Comparison of ENCODE assay signal across 12 mouse cellular contexts in the genomic region with DNA sequence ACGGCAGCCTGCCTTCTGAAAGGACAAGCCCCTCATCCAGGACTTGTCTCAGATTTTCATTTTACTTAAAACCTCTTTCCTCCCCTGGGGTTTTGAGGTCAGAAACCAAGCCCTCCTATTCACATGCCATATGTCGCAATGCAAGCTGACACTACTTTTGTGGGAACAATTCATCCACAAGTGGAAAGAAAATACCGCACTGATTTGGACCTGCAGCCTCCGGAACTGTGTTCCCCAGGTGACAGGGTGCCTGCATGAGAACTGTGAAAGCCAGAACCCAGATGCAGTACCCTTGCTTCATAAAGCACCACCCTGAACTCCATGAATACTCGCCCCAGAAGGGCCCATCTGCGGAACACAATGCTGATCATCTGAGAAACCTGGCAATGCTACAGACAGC. TPM values are rescaled to one million over a fixed set of nuclear protein-coding genes. Genes with fewer than 3 reads are reported as not detected.
DNase-seq lines count a peak whose midpoint lies in the region; ATAC-seq and TF ChIP-seq lines count a peak whose summit lies in the region.
"Had no signal": no experiment of that assay in that cellular context is flagged by ENCODE, and none has a peak within 500 bp of the region (broad histone marks: within the 10 kb centered on the region; RNA-seq: fewer than 3 reads in every experiment).

No protein-coding gene starts in this region.

- TF ChIP-seq CTCF in lung, postnatal 0 days (IDR thresholded peaks at IDR 0.05) = no peak
- no peak for TF ChIP-seq CTCF in lung, adult 2 months (IDR thresholded peaks at IDR 0.05; ENCODE audit: insufficient read depth, low read length)

- H3K27ac ChIP-seq in lung, postnatal 0 days (ENCODE audit: low read length) = 0 out of 2 replicates have a peak overlapping the region, but pooled peaks have one; percentile 8
- H3K27ac ChIP-seq in liver, embryonic 16.5 days (ENCODE audit: low read length) = peak overlapping the region; percentile 89

- WGBS in lung, postnatal 0 days = 29% methylated on average over 6 of the region's 6 CpGs
- 45% methylated on average over 6 of the region's 6 CpGs for WGBS in lung, adult 2 months
- WGBS in liver, embryonic 16.5 days (ENCODE audit: insufficient replicate concordance) = 59% methylated on average over 6 of the region's 6 CpGs

- no peak overlapping the region for H3K9ac ChIP-seq in lung, postnatal 0 days (replicated peaks; ENCODE audit: low read depth)
- H3K9ac ChIP-seq in liver, embryonic 16.5 days (ENCODE audit: low read depth, low read length) = peak overlapping the region; percentile 21; the same call in 1 of the 2 replicates

- H3K36me3 ChIP-seq in lung, postnatal 0 days (ENCODE audit: insufficient read depth, low read length) = no peaks in the 10 kb centered on the region; the same call in 1 of the 2 replicates
- no peaks in the 10 kb centered on the region for H3K36me3 ChIP-seq in liver, embryonic 16.5 days (ENCODE audit: control insufficient read depth, insufficient read depth)

- no peak overlapping the region for H3K4me3 ChIP-seq in lung, postnatal 0 days (ENCODE audit: low read depth, low read length)
- no peak overlapping the region for H3K4me3 ChIP-seq in lung, adult 2 months (replicated peaks; ENCODE audit: extremely low read depth, low read depth, low read length)
- no peak overlapping the region for H3K4me3 ChIP-seq in liver, embryonic 16.5 days (ENCODE audit: low read depth, low read length)
- H3K4me3 ChIP-seq: gastrocnemius, adult 2 months had no signal

- peak; percentile 22; the same call in 1 of the 2 replicates for TF ChIP-seq EP300 in lung, postnatal 0 days (IDR thresholded peaks at IDR 0.05)

- peak; percentile 40 for DNase-seq in embryo, embryonic 11 days
- DNase-seq in embryo, embryonic 9.5 days (ENCODE audit: extremely low spot score) = no peak
- no peak for DNase-seq in lung, postnatal 0 days (ENCODE audit: low spot score)
- DNase-seq in lung, adult 2 months = no peak
- no peak for DNase-seq in kidney, adult 9 months
- DNase-seq in gastrocnemius, adult 8-10 months (ENCODE audit: low spot score in 2 of 2) = no peak
- DNase-seq: cerebellum, postnatal 25 days; gastrocnemius, adult 2 months; right cerebral cortex, postnatal 4 days had no signal

- no peaks in the 10 kb centered on the region for H3K9me3 ChIP-seq in lung, postnatal 0 days (ENCODE audit: low read length)
- no peaks in the 10 kb centered on the region for H3K9me3 ChIP-seq in liver, embryonic 16.5 days (replicated peaks; ENCODE audit: control insufficient read depth, low read length)

- ATAC-seq in lung, postnatal 0 days = 0 out of 2 replicates have a peak, but pooled peaks have one; percentile 32
- peak; percentile 43 for ATAC-seq in common myeloid progenitor, adult 5-6 weeks (replicated peaks; ENCODE audit: low read depth, poor library complexity, severe bottlenecking)
- ATAC-seq in liver, embryonic 16.5 days (ENCODE audit: low read depth) = no peak
- ATAC-seq: intestine, postnatal 0 days had no signal

- H3K4me2 ChIP-seq in lung, postnatal 0 days (replicated peaks; ENCODE audit: low read depth, low read length) = no peak overlapping the region
- no peak overlapping the region for H3K4me2 ChIP-seq in liver, embryonic 16.5 days (ENCODE audit: low read depth, low read length)

- peaks cover 15% of the 10 kb centered on the region; the same call in 1 of the 2 replicates for H3K4me1 ChIP-seq in lung, postnatal 0 days (ENCODE audit: insufficient read depth, low read depth, low read length)
- H3K4me1 ChIP-seq in lung, adult 2 months (ENCODE audit: control insufficient read depth, insufficient read depth, low read length) = peaks cover 22% of the 10 kb centered on the region
- peaks cover 35% of the 10 kb centered on the region for H3K4me1 ChIP-seq in liver, embryonic 16.5 days (ENCODE audit: control insufficient read depth, low read depth, low read length)

- no peak for TF ChIP-seq POLR2A in lung, adult 2 months (IDR thresholded peaks at IDR 0.05; ENCODE audit: borderline replicate concordance, extremely low read depth, low read depth, low read length)

- H3K27me3 ChIP-seq in lung, postnatal 0 days (replicated peaks; ENCODE audit: insufficient read depth, low read length) = no peaks in the 10 kb centered on the region
- no peaks in the 10 kb centered on the region for H3K27me3 ChIP-seq in liver, embryonic 16.5 days (ENCODE audit: control insufficient read depth, insufficient read depth, low read depth, low read length)

RNA-seq across cellular contexts. Expression of a gene that starts 22.4 kb away (rescaled TPM):
- 9.2 and 10.5 TPM in 2 replicates for polyA plus RNA-seq in lung, postnatal 0 days (2015; fragmentation: Nextera tagmentation; extraction: Ambion mirVana)
- polyA plus RNA-seq in lung, adult 2 months (2012; rRNA removed) = 122 and 163 TPM in 2 replicates
- total RNA-seq in common myeloid progenitor, adult 5-6 weeks (2017) = 12.6 and 17.5 TPM in 2 replicates
- polyA plus RNA-seq in liver, embryonic 16.5 days (2015; fragmentation: Nextera tagmentation; extraction: Ambion mirVana) = 1.6 and 1.9 TPM in 2 replicates
- total RNA-seq in gastrocnemius, adult 8-10 months (2022) = 10 to 100 TPM; 19.3 to 22.4 (median 20.8) TPM

Comparison
In these comparisons a context has a peak if more than half of its experiments do, and no peak if none do; other contexts are left out.
1. RNA of a gene that starts 22.4 kb away (polyA plus RNA-seq): 122 to 163 TPM in lung, adult 2 months; 9.2 to 10.5 TPM in lung, postnatal 0 days and 1.6 to 1.9 TPM in liver, embryonic 16.5 days; every median in the first group is over 10 times any median in the second.